Mouse (Mus musculus) erythroblast, embryonic 14.5 days (primary cell): ENCODE data around the gene Lrrn4. TPM values are rescaled to one million over a fixed set of nuclear protein-coding genes. Genes with fewer than 3 reads are reported as not detected.

Experiments used
- H3K27me3 ChIP-seq: 2 replicates; pipeline ENCODE4 v1.6.1; 2012; ENCODE audit warnings: inconsistent platforms; ENCODE audit not compliant: control insufficient read depth
- H3K36me3 ChIP-seq: 2 replicates; pipeline ENCODE4 v1.6.1; 2012; ENCODE audit warnings: mild to moderate bottlenecking, inconsistent platforms; ENCODE audit not compliant: control insufficient read depth
- H3K4me1 ChIP-seq: 2 replicates; pipeline ENCODE4 v1.6.1; 2012; ENCODE audit warnings: inconsistent platforms; ENCODE audit not compliant: control insufficient read depth
- H3K4me3 ChIP-seq: replicated peaks from 2 replicates; pipeline ENCODE3; 2012; ENCODE audit warnings: moderate library complexity, mild to moderate bottlenecking, inconsistent platforms
- H3K9me3 ChIP-seq: 2 replicates; pipeline ENCODE4 v1.6.1; 2012; ENCODE audit warnings: low read length, inconsistent platforms, mixed read lengths; ENCODE audit not compliant: control insufficient read depth
- GATA1 ChIP-seq: IDR thresholded peaks from 2 replicates; pipeline ENCODE4 v1.6.1; 2012; ENCODE audit warnings: low read length, inconsistent platforms, mixed read lengths
- TAL1 ChIP-seq: IDR thresholded peaks from 3 replicates; pipeline ENCODE4 v1.6.1; 2012; ENCODE audit warnings: low read length, inconsistent platforms, mixed read lengths
- polyA plus RNA-seq: library from polyadenylated mRNA; stranded (reverse); fragments of >175 nt; gene quantifications from 2 replicates; pipeline ENCODE4 v1.2.3, GENCODE M21; 2012

The Lrrn4 gene
- polyA plus RNA-seq, 1 experiment: not detected

DNA sequence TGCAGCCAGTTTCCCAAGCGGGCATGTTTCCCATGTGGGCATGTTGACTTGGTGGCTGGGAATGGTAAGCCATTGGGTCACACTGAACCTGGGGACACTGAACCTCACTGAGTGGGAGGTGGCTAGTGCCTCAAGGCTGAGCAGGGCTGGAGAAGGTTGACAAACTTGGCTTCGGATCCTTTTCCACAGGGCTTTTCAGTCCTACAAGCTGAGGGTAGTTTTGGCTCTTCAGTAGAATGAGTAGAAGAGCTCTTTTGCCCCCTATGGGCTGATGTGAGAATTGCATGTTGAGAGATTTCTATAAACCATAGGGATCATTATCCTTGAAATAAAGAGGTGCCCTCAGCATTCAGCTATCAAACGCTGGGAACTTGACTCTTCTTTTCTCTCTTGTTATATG lies 22.8 kb upstream of the Lrrn4 start:
- H3K36me3 ChIP-seq: no peaks in the 10 kb centered on the region
- no peaks in the 10 kb centered on the region for H3K4me1 ChIP-seq
- H3K4me3 ChIP-seq: no peak overlapping the region
- no peaks in the 10 kb centered on the region for H3K9me3 ChIP-seq
- TF ChIP-seq GATA1: no peak
- TF ChIP-seq TAL1: no peak
- no peaks in the 10 kb centered on the region for H3K27me3 ChIP-seq

DNA sequence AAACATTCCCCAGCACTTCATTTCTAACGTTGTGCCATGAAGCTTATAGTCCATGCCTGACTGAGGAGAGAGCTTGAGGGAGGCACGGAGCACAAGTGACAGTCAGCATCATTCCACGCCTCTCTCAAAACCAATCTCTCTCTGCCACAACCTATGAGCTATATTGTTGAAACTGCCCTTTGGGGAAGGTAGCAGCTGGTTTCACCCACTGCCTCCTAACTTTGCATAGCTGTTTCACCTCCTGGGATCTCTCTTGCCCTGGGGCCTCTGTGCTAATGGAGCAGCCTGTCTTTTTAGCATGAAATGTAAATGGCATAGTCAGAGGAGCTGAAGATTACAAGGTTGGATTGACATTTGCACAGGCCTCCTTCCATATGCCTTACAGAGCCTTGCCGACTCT lies 21.4 kb upstream of the Lrrn4 start:
- H3K4me1 ChIP-seq: no peaks in the 10 kb centered on the region
- H3K36me3 ChIP-seq: no peaks in the 10 kb centered on the region
- TF ChIP-seq TAL1 (no peak), GATA1 (no peak)
- no peaks in the 10 kb centered on the region for H3K9me3 ChIP-seq
- no peaks in the 10 kb centered on the region for H3K27me3 ChIP-seq
- no peak overlapping the region for H3K4me3 ChIP-seq

DNA sequence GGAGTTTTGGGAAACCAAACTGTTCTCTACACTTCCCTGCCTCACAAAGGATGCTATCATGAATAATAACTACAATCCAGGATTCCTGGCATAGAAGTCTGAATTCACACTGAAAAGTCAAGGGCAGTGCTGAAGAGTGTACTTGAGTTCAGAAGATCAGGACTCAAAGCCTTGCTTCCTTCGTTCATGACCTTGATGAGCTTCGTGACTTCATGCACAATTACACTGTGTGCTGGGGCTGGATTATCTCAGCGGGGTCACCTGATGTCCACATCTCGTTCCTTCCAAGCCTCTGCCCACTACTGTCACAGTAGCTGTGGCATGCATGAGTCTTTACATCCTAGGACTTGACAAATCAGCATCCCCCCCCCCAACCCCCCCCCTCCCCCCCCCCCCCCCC lies 20.9 kb upstream of the Lrrn4 start:
- Histone ChIP-seq H3K27me3 (no peaks in the 10 kb centered on the region), H3K9me3 (no peaks in the 10 kb centered on the region), H3K4me1 (no peaks in the 10 kb centered on the region), H3K36me3 (no peaks in the 10 kb centered on the region), H3K4me3 (no peak overlapping the region)
- no peak for TF ChIP-seq GATA1
- TF ChIP-seq TAL1: no peak

DNA sequence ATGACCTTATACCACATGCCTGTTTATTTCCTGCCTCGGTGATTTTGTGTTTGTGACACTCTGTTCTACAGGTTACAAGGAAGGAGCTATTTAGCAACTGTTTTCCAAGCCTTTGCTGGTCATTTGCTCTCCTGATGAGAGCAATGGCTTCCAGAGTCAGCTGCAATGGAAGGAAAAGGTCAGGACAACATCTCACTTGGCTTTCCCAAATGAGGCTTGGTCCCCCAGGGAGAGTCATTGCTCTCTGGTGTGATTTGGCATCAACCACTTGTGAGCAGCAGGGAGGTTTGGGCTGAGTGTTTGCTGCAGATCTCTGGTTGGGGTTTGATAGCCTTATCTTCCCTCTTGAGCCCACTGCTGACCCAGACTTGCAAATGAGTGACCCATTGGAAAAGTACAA lies 19.9 kb upstream of the Lrrn4 start:
- Histone ChIP-seq H3K27me3 (no peaks in the 10 kb centered on the region), H3K9me3 (no peaks in the 10 kb centered on the region), H3K4me3 (no peak overlapping the region), H3K36me3 (no peaks in the 10 kb centered on the region), H3K4me1 (no peaks in the 10 kb centered on the region)
- TF ChIP-seq TAL1 (no peak), GATA1 (no peak)

DNA sequence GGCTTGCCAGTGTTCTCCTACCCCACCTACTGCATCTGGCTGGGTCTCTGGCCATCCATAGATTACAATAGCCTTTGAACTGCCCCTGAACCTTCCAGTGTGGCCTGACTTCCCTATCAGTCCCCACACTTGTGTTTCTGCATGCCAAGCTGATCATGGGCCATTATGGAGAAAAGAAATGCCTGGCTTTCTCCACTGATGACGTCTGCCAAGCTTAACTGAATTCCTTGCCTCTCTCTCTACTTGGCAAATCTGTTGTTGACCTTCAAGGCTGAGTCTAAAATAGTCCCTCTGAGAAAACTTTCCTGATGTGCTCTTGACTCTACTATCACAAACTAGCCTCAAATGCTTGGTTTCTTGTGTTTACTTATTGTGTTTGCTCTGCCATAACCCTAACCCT lies 17.5 kb upstream of the Lrrn4 start:
- Histone ChIP-seq H3K9me3 (no peaks in the 10 kb centered on the region), H3K36me3 (no peaks in the 10 kb centered on the region), H3K4me3 (no peak overlapping the region), H3K27me3 (no peaks in the 10 kb centered on the region), H3K4me1 (no peaks in the 10 kb centered on the region)
- TF ChIP-seq GATA1 (no peak), TAL1 (no peak)

DNA sequence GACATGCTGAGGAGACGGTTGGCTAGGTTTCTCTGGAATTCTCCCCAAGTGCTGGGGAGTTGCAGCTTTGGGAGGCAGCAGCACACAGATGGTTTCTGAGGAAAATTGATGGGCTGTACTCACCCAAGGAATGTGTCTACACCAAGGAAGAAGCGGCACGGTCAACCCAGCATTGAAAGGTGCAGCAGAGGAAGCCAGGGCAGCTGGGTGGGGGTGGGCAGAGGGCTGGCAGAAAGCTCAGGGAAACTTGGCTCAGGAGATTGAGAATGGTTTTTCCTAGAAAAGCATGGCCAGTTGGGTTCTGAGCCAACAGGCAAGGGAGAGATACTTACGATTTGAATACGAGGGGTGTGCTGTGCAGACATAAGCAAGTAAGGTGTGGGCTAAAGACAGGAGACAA lies 13.1 kb upstream of the Lrrn4 start:
- Histone ChIP-seq H3K27me3 (no peaks in the 10 kb centered on the region), H3K36me3 (no peaks in the 10 kb centered on the region), H3K9me3 (no peaks in the 10 kb centered on the region), H3K4me1 (no peaks in the 10 kb centered on the region), H3K4me3 (no peak overlapping the region)
- TF ChIP-seq GATA1 (no peak), TAL1 (no peak)

DNA sequence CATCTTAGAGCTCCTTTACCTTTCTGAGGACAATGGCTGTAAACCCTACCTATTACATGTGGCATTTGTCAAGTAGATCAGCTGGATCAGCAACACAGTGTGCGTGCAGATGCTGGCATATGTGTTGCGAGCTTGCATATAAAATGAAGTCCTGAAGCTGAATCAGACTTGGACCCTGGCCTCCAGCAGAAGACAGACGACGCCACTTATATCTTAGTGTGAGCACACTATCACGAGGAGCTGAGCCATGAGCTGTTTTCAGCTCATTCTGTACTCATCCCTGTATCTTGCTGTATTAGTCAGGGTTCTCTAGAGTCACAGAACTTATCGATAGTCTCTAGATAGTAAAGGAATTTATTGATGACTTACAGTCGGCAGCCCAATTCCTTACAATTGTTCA lies 4.6 kb upstream of the Lrrn4 start:
- peaks cover 14% of the 10 kb centered on the region for H3K27me3 ChIP-seq
- no peak overlapping the region for H3K4me3 ChIP-seq
- H3K4me1 ChIP-seq: no peaks in the 10 kb centered on the region
- H3K9me3 ChIP-seq: no peaks in the 10 kb centered on the region
- no peaks in the 10 kb centered on the region for H3K36me3 ChIP-seq
- TF ChIP-seq GATA1: no peak
- TF ChIP-seq TAL1: no peak

DNA sequence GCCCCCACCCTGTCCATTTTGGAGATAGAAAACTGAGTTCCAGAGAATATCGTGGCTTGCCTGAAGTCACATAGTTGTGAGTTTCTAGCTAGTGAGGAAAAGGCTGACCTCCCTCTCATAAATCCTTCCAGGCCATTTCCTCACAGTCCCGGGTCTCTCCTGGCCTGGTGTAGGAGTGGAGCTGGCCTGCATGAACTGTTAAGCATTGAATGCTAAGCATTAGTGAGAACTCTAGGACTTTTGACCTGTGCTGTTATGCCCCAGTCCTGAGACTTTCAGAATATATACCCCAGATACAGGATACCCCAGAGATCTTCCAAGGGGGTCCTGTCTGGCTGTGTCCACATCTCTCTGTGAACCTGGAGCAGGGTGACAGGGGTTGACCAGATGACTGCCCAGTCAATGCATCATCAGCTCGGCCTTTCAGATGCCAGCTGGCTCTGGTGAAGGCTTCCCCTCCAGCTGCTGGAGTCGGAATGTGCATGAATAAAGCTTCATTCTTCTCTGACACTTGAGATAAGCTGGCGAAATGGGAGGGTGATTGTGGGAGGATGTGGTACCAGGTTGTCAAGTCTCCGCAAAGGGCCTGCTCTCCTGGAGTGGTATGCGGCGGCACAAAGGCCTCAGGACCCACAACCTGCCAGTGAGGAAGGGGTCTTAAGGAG lies 3.7 kb upstream of the Lrrn4 start:
- Histone ChIP-seq H3K9me3 (no peaks in the 10 kb centered on the region), H3K36me3 (no peaks in the 10 kb centered on the region), H3K27me3 (peaks cover 23% of the 10 kb centered on the region), H3K4me1 (no peaks in the 10 kb centered on the region), H3K4me3 (no peak overlapping the region)
- no peak for TF ChIP-seq TAL1
- no peak for TF ChIP-seq GATA1

DNA sequence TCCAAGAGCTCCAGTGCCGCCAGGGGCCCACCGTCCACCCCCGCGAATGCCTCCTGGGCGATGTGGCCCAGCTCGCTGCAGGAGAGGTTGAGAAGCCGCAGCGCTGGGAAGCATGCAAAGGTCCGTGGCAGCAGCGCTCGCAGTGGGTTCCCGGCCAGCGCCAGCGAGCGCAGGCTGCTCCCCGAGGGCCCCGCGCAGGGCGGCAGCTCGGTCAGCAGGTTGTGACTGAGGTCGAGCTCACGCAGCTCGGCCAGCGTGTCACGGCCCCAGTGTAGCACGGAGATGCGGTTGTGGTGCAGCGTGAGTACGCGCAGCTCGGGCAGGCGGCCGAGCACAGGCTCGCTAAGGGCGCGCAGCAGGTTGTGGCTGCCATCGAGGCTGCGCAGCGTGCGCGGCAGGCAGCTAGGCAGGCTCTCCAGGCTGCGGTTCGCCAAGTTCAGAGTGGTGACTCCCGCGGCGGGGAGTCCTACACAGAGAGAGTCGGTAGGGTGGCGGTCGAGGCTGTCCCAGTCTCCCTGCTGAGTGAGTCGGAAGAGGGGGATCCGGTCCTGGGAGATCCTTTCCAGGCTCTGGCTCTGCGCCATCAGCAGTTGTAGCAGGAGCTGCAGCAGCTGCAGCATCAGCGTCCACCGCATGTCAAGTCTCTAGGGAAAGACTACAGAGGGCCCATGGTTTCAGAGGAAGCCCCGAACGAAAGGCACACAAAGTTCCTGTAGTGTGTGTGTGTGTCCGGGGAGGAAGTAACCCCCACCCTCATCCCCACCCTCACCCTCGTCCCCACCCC lies 1.2 kb downstream of the Lrrn4 start:
- H3K36me3 ChIP-seq: no peaks in the 10 kb centered on the region
- H3K9me3 ChIP-seq: no peaks in the 10 kb centered on the region
- H3K4me1 ChIP-seq: no peaks in the 10 kb centered on the region
- TF ChIP-seq GATA1: no peak
- TF ChIP-seq TAL1: no peak
- H3K27me3 ChIP-seq: peaks cover 48% of the 10 kb centered on the region
- peak overlapping the region; percentile 13 for H3K4me3 ChIP-seq
